Mouse (Mus musculus) testis, adult 2 months (tissue): ENCODE data around the gene Ttc25. TPM values are rescaled to one million over a fixed set of nuclear protein-coding genes. Genes with fewer than 3 reads are reported as not detected.

ENCODE experiments used
- H3K27ac ChIP-seq: fragments of 200-500 bp; 2 replicates; pipeline ENCODE4 v1.5.1; 2012; ENCODE audit warnings: low read depth, low read length; ENCODE audit not compliant: control insufficient read depth, insufficient read depth
- H3K27me3 ChIP-seq: fragments of 200-500 bp; 2 replicates; pipeline ENCODE4 v1.6.1; 2012; ENCODE audit warnings: mild to moderate bottlenecking, low read length, moderate library complexity; ENCODE audit not compliant: control insufficient read depth, insufficient read depth
- H3K36me3 ChIP-seq: fragments of 200-500 bp; 2 replicates; pipeline ENCODE4 v1.6.1; 2012; ENCODE audit warnings: mild to moderate bottlenecking, low read length; ENCODE audit not compliant: control insufficient read depth, insufficient read depth
- H3K4me1 ChIP-seq: fragments of 200-500 bp; 2 replicates; pipeline ENCODE4 v1.6.1; 2012; ENCODE audit warnings: low read length; ENCODE audit not compliant: control insufficient read depth, insufficient read depth
- H3K4me3 ChIP-seq: fragments of 200-500 bp; 2 replicates; pipeline ENCODE4 v1.5.1; 2012; ENCODE audit warnings: low read depth, mild to moderate bottlenecking, low read length, moderate library complexity, mixed read lengths; ENCODE audit not compliant: control insufficient read depth
- CTCF ChIP-seq: fragments of 200-500 bp; IDR thresholded peaks from 2 replicates; pipeline ENCODE4 v1.5.1; 2012; ENCODE audit warnings: low read depth, mild to moderate bottlenecking, inconsistent platforms, low read length, moderate library complexity; ENCODE audit not compliant: control insufficient read depth, insufficient read depth, insufficient replicate concordance
- POLR2A ChIP-seq: fragments of 200-500 bp; IDR thresholded peaks from 2 replicates; pipeline ENCODE4 v1.6.1; 2012; ENCODE audit warnings: low read depth, mild to moderate bottlenecking, inconsistent platforms, low read length, moderate library complexity; ENCODE audit not compliant: control insufficient read depth
- polyA plus RNA-seq: library from polyadenylated mRNA; depleted of rRNA; stranded (reverse); fragments of >200 nt; gene quantifications from 2 replicates; pipeline ENCODE4 v1.2.3, GENCODE M21; 2012

Gene Ttc25
- polyA plus RNA-seq, 1 experiment = 74.1 TPM

- Histone ChIP-seq H3K4me1 (peaks cover 12% of the 10 kb centered on the region), H3K4me3 (no peak overlapping the region), H3K36me3 (no peaks in the 10 kb centered on the region), H3K27ac (no peak overlapping the region), H3K27me3 (no peaks in the 10 kb centered on the region)
- TF ChIP-seq CTCF (no peak), POLR2A (no peak)
Measured at GRCm38 (mm10) chr11:100571202-100571567, 25.8 kb downstream of the Ttc25 start.

- no peak for TF ChIP-seq CTCF
- TF ChIP-seq POLR2A = no peak
- H3K27ac ChIP-seq = no peak overlapping the region
- no peaks in the 10 kb centered on the region for H3K27me3 ChIP-seq
- H3K4me1 ChIP-seq = peaks cover 12% of the 10 kb centered on the region
- no peaks in the 10 kb centered on the region for H3K36me3 ChIP-seq
- H3K4me3 ChIP-seq = no peak overlapping the region
Measured at GRCm38 (mm10) chr11:100574188-100574587, 28.8 kb downstream of the Ttc25 start.

- Histone ChIP-seq H3K27me3 (no peaks in the 10 kb centered on the region), H3K36me3 (no peaks in the 10 kb centered on the region), H3K27ac (peak within 1 kb of the TSS; percentile 25), H3K4me3 (peak within 1 kb of the TSS; percentile 69), H3K4me1 (peaks cover 12% of the 10 kb centered on the region)
- no peak; the same call in 1 of the 2 replicates for TF ChIP-seq POLR2A
- TF ChIP-seq CTCF = no peak
Measured at GRCm38 (mm10) chr11:100574708-100575483, 29.5 kb downstream of the Ttc25 start, which contains the start of gene Cnp. Gene Cnp, plus strand, starts transcription at chr11:100574904.

- H3K36me3 ChIP-seq = no peaks in the 10 kb centered on the region
- H3K4me3 ChIP-seq = no peak overlapping the region
- TF ChIP-seq CTCF (no peak), POLR2A (no peak)
- H3K27ac ChIP-seq = no peak overlapping the region
- H3K4me1 ChIP-seq = peaks cover 12% of the 10 kb centered on the region
- no peaks in the 10 kb centered on the region for H3K27me3 ChIP-seq
Measured at GRCm38 (mm10) chr11:100575484-100575855, 30.1 kb downstream of the Ttc25 start.

- Histone ChIP-seq H3K36me3 (no peaks in the 10 kb centered on the region), H3K27ac (no peak overlapping the region), H3K4me3 (no peak overlapping the region), H3K27me3 (no peaks in the 10 kb centered on the region), H3K4me1 (peaks cover 12% of the 10 kb centered on the region)
- TF ChIP-seq CTCF (no peak), POLR2A (no peak)
Measured at GRCm38 (mm10) chr11:100576256-100576655, 30.8 kb downstream of the Ttc25 start.

- H3K36me3 ChIP-seq = no peaks in the 10 kb centered on the region
- no peaks in the 10 kb centered on the region for H3K27me3 ChIP-seq
- H3K27ac ChIP-seq = no peak overlapping the region
- H3K4me1 ChIP-seq = peaks cover 12% of the 10 kb centered on the region
- TF ChIP-seq POLR2A (no peak), CTCF (no peak)
- no peak overlapping the region for H3K4me3 ChIP-seq
Measured at GRCm38 (mm10) chr11:100577852-100578599, 32.6 kb downstream of the Ttc25 start.

GRCm38 (mm10) chr11:100579116-100579799, 33.9 kb downstream of the Ttc25 start:
- TF ChIP-seq POLR2A (no peak), CTCF (no peak)
- Histone ChIP-seq H3K27me3 (no peaks in the 10 kb centered on the region), H3K4me1 (peaks cover 12% of the 10 kb centered on the region), H3K4me3 (no peak overlapping the region), H3K36me3 (no peaks in the 10 kb centered on the region), H3K27ac (no peak overlapping the region)
